Mouse (Mus musculus) CH12.LX (cell line): ENCODE data around the gene Gatad2a. TPM values are rescaled to one million over a fixed set of nuclear protein-coding genes. Genes with fewer than 3 reads are reported as not detected.
A peak's percentile ranks its signal among the peaks of the same experiment; 100 is the strongest.

ENCODE experiments used
- DNase-seq: peaks from one replicate; pipeline ENCODE4 v3.0.0-alpha.2; 2013; ENCODE audit errors: extremely low read depth
- H3K27ac ChIP-seq: 2 replicates; pipeline ENCODE4 v1.5.1; 2012; ENCODE audit warnings: low read depth, mild to moderate bottlenecking, control low read depth, moderate library complexity; ENCODE audit not compliant: insufficient read depth
- H3K27me3 ChIP-seq: replicated peaks from 2 replicates; pipeline ENCODE3; 2012; ENCODE audit warnings: inconsistent platforms
- H3K36me3 ChIP-seq, 2 experiments: replicated peaks in 1 of 2; 2 replicates each; pipeline versions ENCODE3 to v1.6.1; 2012; ENCODE audit warnings: inconsistent platforms in 1 of 2, low read length in 1 of 2, mild to moderate bottlenecking in 1 of 2, mixed read lengths in 1 of 2, moderate library complexity in 1 of 2; ENCODE audit not compliant: control insufficient read depth in 1 of 2, insufficient read depth in 1 of 2
- H3K4me1 ChIP-seq, 2 experiments: 2 replicates each; pipeline ENCODE4 v1.6.1; 2012; ENCODE audit warnings: inconsistent platforms in 1 of 2, moderate library complexity in 1 of 2; ENCODE audit not compliant: insufficient read depth in 2 of 2, control insufficient read depth in 1 of 2
- H3K4me2 ChIP-seq: 2 replicates; pipeline ENCODE4 v1.6.1; 2012; ENCODE audit warnings: low read depth, mild to moderate bottlenecking, control low read depth; ENCODE audit not compliant: poor library complexity, insufficient read depth, severe bottlenecking
- H3K4me3 ChIP-seq, 3 experiments: fragments of 150-350 bp in 1 of 3; sonication (generic) in 1 of 3; replicated peaks in 1 of 3; 2 replicates each; pipeline versions ENCODE3 to v1.5.1; 2011 to 2012; ENCODE audit warnings: low read depth in 2 of 3, low read length in 2 of 3, mild to moderate bottlenecking in 2 of 3, moderate library complexity in 2 of 3, control low read depth in 1 of 3, improper control_type of control experiment in 1 of 3, inconsistent platforms in 1 of 3, mixed read lengths in 1 of 3; ENCODE audit not compliant: poor library complexity in 1 of 3
- H3K79me2 ChIP-seq: replicated peaks from 2 replicates; pipeline ENCODE4 v1.6.1; 2012; ENCODE audit warnings: mild to moderate bottlenecking, moderate library complexity; ENCODE audit not compliant: control insufficient read depth, poor library complexity, insufficient read depth, severe bottlenecking; ENCODE audit errors: extremely low read depth
- H3K9ac ChIP-seq: 2 replicates; pipeline ENCODE4 v1.6.1; 2012; ENCODE audit warnings: low read depth, mild to moderate bottlenecking, control low read depth, moderate library complexity; ENCODE audit not compliant: insufficient read depth
- H3K9me3 ChIP-seq: replicated peaks from 2 replicates; pipeline ENCODE3; 2012; ENCODE audit warnings: low read length, inconsistent platforms, mixed read lengths
- BHLHE40 ChIP-seq: IDR thresholded peaks from 2 replicates; pipeline ENCODE4 v1.6.1; 2011; ENCODE audit warnings: mild to moderate bottlenecking, low read depth, low read length, improper control_type of control experiment
- CHD1 ChIP-seq: IDR thresholded peaks from 2 replicates; pipeline ENCODE4 v1.6.1; 2012; ENCODE audit warnings: low read depth, low read length, improper control_type of control experiment, inconsistent platforms
- CTCF ChIP-seq, 2 experiments: IDR thresholded peaks in 1 of 2; conservative IDR thresholded peaks in 1 of 2; 2 replicates each; pipeline ENCODE4 v1.5.1; 2011 to 2012; ENCODE audit warnings: low read depth in 2 of 2, low read length in 2 of 2, improper control_type of control experiment in 1 of 2, inconsistent platforms in 1 of 2, mild to moderate bottlenecking in 1 of 2, moderate library complexity in 1 of 2
- EP300 ChIP-seq: IDR thresholded peaks from 2 replicates; pipeline ENCODE4 v1.6.1; 2011; ENCODE audit warnings: low read length, improper control_type of control experiment
- IRF4 ChIP-seq: IDR thresholded peaks from 2 replicates; pipeline ENCODE4 v1.6.1; 2014; ENCODE audit warnings: low read depth, mild to moderate bottlenecking, inconsistent platforms, low read length, improper control_type of control experiment
- JUN ChIP-seq: IDR thresholded peaks from 2 replicates; pipeline ENCODE4 v1.6.1; 2011; ENCODE audit warnings: low read depth, mild to moderate bottlenecking, low read length, improper control_type of control experiment, moderate library complexity; ENCODE audit not compliant: insufficient read depth
- JUND ChIP-seq: conservative IDR thresholded peaks from 2 replicates; pipeline ENCODE4 v1.6.1; 2011; ENCODE audit warnings: low read depth, low read length, improper control_type of control experiment
- KAT2A ChIP-seq: IDR thresholded peaks from 2 replicates; pipeline ENCODE4 v1.6.1; 2012; ENCODE audit warnings: low read length, improper control_type of control experiment, inconsistent platforms; ENCODE audit not compliant: insufficient replicate concordance
- MAFK ChIP-seq: IDR thresholded peaks from 2 replicates; pipeline ENCODE4 v1.6.1; 2011; ENCODE audit warnings: low read length, improper control_type of control experiment; ENCODE audit not compliant: insufficient replicate concordance
- MAX ChIP-seq: IDR thresholded peaks from 2 replicates; pipeline ENCODE4 v1.6.1; 2011; ENCODE audit warnings: low read length, improper control_type of control experiment
- MAZ ChIP-seq: IDR thresholded peaks from 2 replicates; pipeline ENCODE4 v1.6.1; 2012; ENCODE audit warnings: low read depth, mild to moderate bottlenecking, inconsistent platforms, low read length, improper control_type of control experiment, moderate library complexity
- MEF2A ChIP-seq: IDR thresholded peaks from 2 replicates; pipeline ENCODE4 v1.6.1; 2014; ENCODE audit warnings: low read depth, mild to moderate bottlenecking, inconsistent platforms, low read length, improper control_type of control experiment, borderline replicate concordance
- MYC ChIP-seq: IDR thresholded peaks from 2 replicates; pipeline ENCODE4 v1.6.1; 2011; ENCODE audit warnings: low read depth, mild to moderate bottlenecking, improper control_type of control experiment, low read length
- NELFE ChIP-seq: IDR thresholded peaks from 2 replicates; pipeline ENCODE4 v1.6.1; 2011; ENCODE audit warnings: low read depth, low read length, improper control_type of control experiment
- PAX5 ChIP-seq: IDR thresholded peaks from 2 replicates; pipeline ENCODE4 v1.6.1; 2012; ENCODE audit warnings: low read length, inconsistent platforms, mixed read lengths
- RAD21 ChIP-seq: IDR thresholded peaks from 2 replicates; pipeline ENCODE4 v1.6.1; 2011; ENCODE audit warnings: low read depth, mild to moderate bottlenecking, low read length, improper control_type of control experiment, moderate library complexity
- SMC3 ChIP-seq: IDR thresholded peaks from 2 replicates; pipeline ENCODE4 v1.6.1; 2011; ENCODE audit warnings: low read depth, low read length, improper control_type of control experiment
- ZC3H11A ChIP-seq: IDR thresholded peaks from 2 replicates; pipeline ENCODE4 v1.6.1; 2012; ENCODE audit warnings: low read depth, mild to moderate bottlenecking, inconsistent platforms, low read length, improper control_type of control experiment
- ZKSCAN1 ChIP-seq: IDR thresholded peaks from 2 replicates; pipeline ENCODE4 v1.6.1; 2012; ENCODE audit warnings: low read depth, inconsistent platforms, low read length, improper control_type of control experiment, borderline replicate concordance
- dilution Hi-C: fragments of 300-500 bp; cut with MboI; formaldehyde crosslinking; loops from 2 replicates; pipeline ENCODE4 v1.14.3; 2020; ENCODE audit warnings: low sequenced_read_pairs; ENCODE audit not compliant: extremely low pct_unique_long_range_greater_than_20kb, extremely low pct_ligation_motif_present
- in situ Hi-C: fragments of 300-500 bp; cut with MboI; formaldehyde crosslinking; loops from 3 replicates; pipeline ENCODE4 v1.14.3; 2019; ENCODE audit warnings: low sequenced_read_pairs, low pct_ligation_motif_present, low pct_unique_long_range_greater_than_20kb, mixed read lengths
- polyA plus RNA-seq: library from polyadenylated mRNA; unstranded; fragments of >175 nt; gene quantifications from 2 replicates; pipeline ENCODE4 v1.2.1, GENCODE M21; 2012; ENCODE audit warnings: low read depth; ENCODE audit not compliant: insufficient read length
- total RNA-seq, 2 experiments: library from RNA; depleted of rRNA; stranded (reverse); fragments of 300-350 nt in 1 of 2; fragments of >200 nt in 1 of 2; gene quantifications; 2 replicates each; pipeline ENCODE4 v1.2.3; 2012 to 2014

Gatad2a gene
- total and polyA plus RNA-seq, 3 experiments = 35.7 to 95.1 (median 70.8) TPM

DNA sequence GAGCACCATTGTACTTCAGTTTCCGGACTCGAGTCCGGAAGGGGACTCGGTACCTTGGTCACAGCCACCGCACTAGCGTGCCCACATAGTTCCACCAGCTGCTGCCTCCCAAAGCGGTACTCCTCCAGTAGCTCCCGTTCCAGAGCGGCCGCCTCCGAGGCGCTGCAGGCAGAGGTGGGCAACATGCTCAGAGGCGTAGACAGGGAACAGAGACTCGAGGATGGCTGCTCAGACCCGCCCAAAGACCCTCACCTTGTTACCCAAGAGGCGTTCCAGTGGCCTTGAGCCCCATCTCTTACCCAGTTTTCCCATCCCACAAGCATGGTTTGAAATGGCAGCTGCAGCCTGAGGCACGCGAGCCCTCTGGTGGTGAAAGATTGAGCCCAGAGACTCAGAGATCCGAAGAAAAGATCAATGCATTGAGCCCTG lies 105.4 kb downstream of the Gatad2a start:
- Histone ChIP-seq H3K27me3 (no peaks in the 10 kb centered on the region), H3K9me3 (no peaks in the 10 kb centered on the region), H3K4me3 (no peak overlapping the region), H3K79me2 (peaks cover 5% of the 10 kb centered on the region), H3K36me3 (peaks cover 35 to 84% of the 10 kb centered on the region in 2 experiments), H3K4me1 (peaks cover 11 to 18% of the 10 kb centered on the region in 2 experiments), H3K9ac (no peak overlapping the region), H3K4me2 (no peak overlapping the region), H3K27ac (no peak overlapping the region)
- in situ Hi-C loops = no loop called here
- dilution Hi-C loops = no loop called here
- TF ChIP-seq JUND = no peak
- no peak for TF ChIP-seq MAX
- no peak for TF ChIP-seq CHD1
- TF ChIP-seq ZC3H11A = no peak
- TF ChIP-seq BHLHE40 = no peak
- no peak for TF ChIP-seq NELFE
- TF ChIP-seq KAT2A = no peak
- peak in 1 of 2 experiments; percentile 47; a peak in 2 of 4 replicates for TF ChIP-seq CTCF (conservative IDR thresholded peaks at IDR 0.05 in 1 of 2, IDR thresholded peaks at IDR 0.05 in 1 of 2; ENCODE audit: low read depth in 2 of 2, low read length in 2 of 2)
- TF ChIP-seq MEF2A = no peak
- TF ChIP-seq JUN = no peak
- peak; percentile 28; the same call in 1 of the 2 replicates for TF ChIP-seq SMC3
- DNase-seq = no peak

DNA sequence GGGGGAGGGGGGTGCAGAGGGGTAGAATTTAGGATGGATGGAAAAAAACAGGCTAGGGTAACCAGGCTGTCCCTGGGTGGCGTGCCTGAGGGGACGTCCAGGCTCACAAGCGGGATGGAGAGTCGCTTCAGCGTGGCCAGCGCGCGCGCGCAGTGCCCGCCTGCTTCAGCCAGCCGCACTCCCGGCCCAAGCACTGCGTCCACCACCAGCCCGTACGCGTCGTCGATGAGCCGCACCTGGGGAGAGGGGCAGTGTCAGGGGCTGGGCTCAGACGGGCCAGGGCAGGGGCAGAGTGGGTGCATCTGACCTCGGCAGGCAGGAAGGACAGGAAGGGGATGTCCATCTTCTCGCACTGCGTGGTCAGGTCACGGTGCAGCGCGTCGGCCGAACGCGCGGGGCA lies 107.3 kb downstream of the Gatad2a start:
- DNase-seq = no peak
- dilution Hi-C loops = no loop called here

More for the DNA sequence above, 107.3 kb downstream of the Gatad2a start:
- Histone ChIP-seq H3K4me2 (no peak overlapping the region), H3K27ac (no peak overlapping the region), H3K4me3 (peak overlapping the region in 1 of 3 experiments; percentile 24), H3K27me3 (no peaks in the 10 kb centered on the region), H3K79me2 (no peaks in the 10 kb centered on the region), H3K36me3 (peaks cover 24 to 65% of the 10 kb centered on the region in 2 experiments), H3K4me1 (peaks cover 2 to 15% of the 10 kb centered on the region in 2 experiments; a peak in 2 of 4 replicates), H3K9ac (no peak overlapping the region), H3K9me3 (no peaks in the 10 kb centered on the region)
- no peak for TF ChIP-seq MYC
- TF ChIP-seq EP300 = no peak
- no peak for TF ChIP-seq ZC3H11A
- TF ChIP-seq IRF4 = no peak
- no peak for TF ChIP-seq MEF2A
- TF ChIP-seq MAZ = no peak
- no peak for TF ChIP-seq PAX5
- no peak for TF ChIP-seq RAD21
- no peak for TF ChIP-seq CTCF (conservative IDR thresholded peaks at IDR 0.05 in 1 of 2, IDR thresholded peaks at IDR 0.05 in 1 of 2; ENCODE audit: low read depth in 2 of 2, low read length in 2 of 2)
- TF ChIP-seq ZKSCAN1 = no peak
- no peak for TF ChIP-seq MAFK
- in situ Hi-C loops = no loop called here
